Mouse (Mus musculus): ENCODE measurements around the gene Fam19a2. TPM values are rescaled to one million over a fixed set of nuclear protein-coding genes. Genes with fewer than 3 reads are reported as not detected.

Gene Fam19a2
- total and polyA plus RNA-seq, 2 experiments from 2014 or later, result 70.8 to 146 TPM

DNA sequence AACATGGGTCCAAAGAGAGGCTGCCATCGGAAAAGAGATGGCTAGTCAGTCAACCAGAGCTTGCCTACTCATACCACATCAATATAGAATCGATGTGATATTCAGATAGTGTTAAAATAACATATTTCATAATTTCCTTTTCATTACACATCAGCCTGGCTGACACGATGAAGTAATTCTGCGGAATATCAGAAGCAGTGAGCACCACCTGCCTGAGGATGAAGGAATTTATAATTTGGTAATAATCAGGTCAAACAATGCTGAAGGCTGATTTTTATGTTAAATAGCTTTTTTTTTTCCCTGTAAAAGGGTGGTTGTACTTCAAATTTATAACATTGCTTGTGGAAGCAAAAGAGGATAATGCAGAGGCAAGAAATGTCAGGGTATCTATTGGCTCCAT, 490.2 kb downstream of the Fam19a2 start:
- 78% methylated on average over 4 of the region's 4 CpGs for WGBS
- peak; percentile 15 for DNase-seq (ENCODE audit: low spot score)

DNA sequence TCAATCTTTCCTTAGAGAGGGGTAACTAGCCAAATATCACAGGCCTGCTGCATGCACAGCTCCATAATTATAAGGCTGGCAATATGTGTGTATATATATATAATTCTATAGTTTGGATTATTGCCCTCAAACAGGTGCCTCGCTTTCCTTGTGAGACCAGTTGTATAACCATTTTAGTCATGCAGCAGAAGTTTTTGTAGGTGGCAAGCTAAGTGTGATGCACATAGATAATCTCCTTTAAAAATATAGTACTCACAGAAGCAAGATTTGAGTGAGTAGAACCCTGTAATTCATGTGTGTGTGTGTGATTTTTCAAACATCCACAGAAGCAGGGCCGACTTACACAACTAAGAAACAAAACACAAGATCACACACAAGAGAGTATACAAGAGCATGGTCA, 525.6 kb downstream of the Fam19a2 start:
- Histone ChIP-seq H3K9ac (replicated peaks; ENCODE audit: low read length, poor library complexity, severe bottlenecking) (no peak overlapping the region), H3K4me3 (ENCODE audit: low read depth, low read length) (no peak overlapping the region), H3K27me3 (ENCODE audit: insufficient read depth, low read length) (no peaks in the 10 kb centered on the region), H3K36me3 (ENCODE audit: insufficient read depth, low read length) (no peaks in the 10 kb centered on the region), H3K4me2 (ENCODE audit: low read depth, low read length, poor library complexity, severe bottlenecking) (no peak overlapping the region), H3K27ac (ENCODE audit: low read depth, low read length) (no peak overlapping the region), H3K9me3 (ENCODE audit: low read length) (no peaks in the 10 kb centered on the region), H3K4me1 (ENCODE audit: insufficient read depth, low read length) (no peaks in the 10 kb centered on the region)
- ATAC-seq (ENCODE audit: low FRiP score) (no peak), DNase-seq (ENCODE audit: low spot score) (no peak)
- no peak for TF ChIP-seq CTCF (IDR thresholded peaks at IDR 0.05)
- 92% methylated on average over 2 of the region's 2 CpGs for WGBS

More for the DNA sequence above, 490.2 kb downstream of the Fam19a2 start:
- peak; percentile 51 for TF ChIP-seq CTCF (IDR thresholded peaks at IDR 0.05)
- Histone ChIP-seq H3K4me1 (ENCODE audit: insufficient read depth, low read length) (no peaks in the 10 kb centered on the region), H3K4me3 (ENCODE audit: low read depth, low read length) (no peak overlapping the region), H3K9ac (replicated peaks; ENCODE audit: low read length, poor library complexity, severe bottlenecking) (no peak overlapping the region), H3K36me3 (ENCODE audit: insufficient read depth, low read length) (no peaks in the 10 kb centered on the region), H3K27ac (ENCODE audit: low read depth, low read length) (no peak overlapping the region), H3K4me2 (ENCODE audit: low read depth, low read length, poor library complexity, severe bottlenecking) (no peak overlapping the region), H3K27me3 (ENCODE audit: insufficient read depth, low read length) (no peaks in the 10 kb centered on the region), H3K9me3 (ENCODE audit: low read length) (no peaks in the 10 kb centered on the region)
- ATAC-seq (ENCODE audit: low FRiP score), result no peak

Other genes with a start within 250 kb of the Fam19a2 start
- gene Mon2, start 187.5 kb upstream of the Fam19a2 start, total RNA-seq (2014; rRNA removed), result 46.0 and 54.0 TPM in 2 replicates
- 11.2 and 16.8 TPM in 2 replicates for gene Mon2, start 187.5 kb upstream of the Fam19a2 start, polyA plus RNA-seq (2015; fragmentation: Nextera tagmentation; extraction: Ambion mirVana)
- 62.0 and 88.5 TPM in 2 replicates for gene Usp15, start 67.0 kb upstream of the Fam19a2 start, total RNA-seq (2014; rRNA removed)
- gene Usp15, start 67.0 kb upstream of the Fam19a2 start, polyA plus RNA-seq (2015; fragmentation: Nextera tagmentation; extraction: Ambion mirVana), result 57.7 and 65.4 TPM in 2 replicates

All from midbrain, postnatal 0 days (tissue).